Mouse (Mus musculus) macrophage (primary cell): Measurements from ENCODE around the gene Plac8. TPM values are rescaled to one million over a fixed set of nuclear protein-coding genes. Genes with fewer than 3 reads are reported as not detected.

Source experiments
- H3K27ac ChIP-seq: fragments of 350-480 bp; formaldehyde crosslinking; 2 replicates; pipeline ENCODE4 v1.9.0; 2021
- H3K36me3 ChIP-seq: fragments of 350-480 bp; formaldehyde crosslinking; 2 replicates; pipeline ENCODE4 v1.9.0; 2021; ENCODE audit errors: inconsistent target
- H3K4me3 ChIP-seq: fragments of 350-480 bp; formaldehyde crosslinking; 2 replicates; pipeline ENCODE4 v1.9.0; 2021; ENCODE audit errors: inconsistent target
- H3K79me2 ChIP-seq: fragments of 350-480 bp; formaldehyde crosslinking; 2 replicates; pipeline ENCODE4 v1.9.0; 2021; ENCODE audit errors: inconsistent target
- WGBS: methylation state at CpG from one replicate; pipeline ENCODE4 v1.1.7; 2026; ENCODE audit warnings: inconsistent platforms; ENCODE audit not compliant: missing documents; 5-methylcytosine and 5-hydroxymethylcytosine counted together
- polyA plus RNA-seq: library from polyadenylated mRNA; stranded (reverse); fragments of 250-400 nt; gene quantifications from 3 replicates; pipeline ENCODE4 v1.2.4, GENCODE M21; 2018; ENCODE audit warnings: inconsistent platforms

The Plac8 gene
- polyA plus RNA-seq, 1 experiment from 2014 or later: 7.8 TPM

- Histone ChIP-seq H3K27ac (no peak overlapping the region), H3K36me3 (no peaks in the 10 kb centered on the region), H3K4me3 (no peak overlapping the region), H3K79me2 (no peaks in the 10 kb centered on the region)
- 43% methylated on average over 5 of the region's 5 CpGs for WGBS
Observed at GRCm38 (mm10) chr5:100590505-100590904, 18.5 kb upstream of the Plac8 start.

GRCm38 (mm10) chr5:100587626-100588025 is 15.6 kb upstream of the Plac8 start:
- H3K79me2 ChIP-seq: no peaks in the 10 kb centered on the region
- H3K36me3 ChIP-seq: no peaks in the 10 kb centered on the region
- 13% methylated on average over 2 of the region's 2 CpGs for WGBS
- H3K27ac ChIP-seq: peak overlapping the region; percentile 47
- H3K4me3 ChIP-seq: no peak overlapping the region

- WGBS: 89% methylated on average over 7 of the region's 7 CpGs
- Histone ChIP-seq H3K27ac (no peak overlapping the region), H3K79me2 (no peaks in the 10 kb centered on the region), H3K4me3 (no peak overlapping the region), H3K36me3 (no peaks in the 10 kb centered on the region)
Observed at GRCm38 (mm10) chr5:100587136-100587535, 15.1 kb upstream of the Plac8 start.

GRCm38 (mm10) chr5:100585657-100586056 is 13.6 kb upstream of the Plac8 start:
- Histone ChIP-seq H3K4me3 (no peak overlapping the region), H3K27ac (no peak overlapping the region), H3K36me3 (no peaks in the 10 kb centered on the region), H3K79me2 (no peaks in the 10 kb centered on the region)
- WGBS: 94% methylated on average over 3 of the region's 3 CpGs

GRCm38 (mm10) chr5:100585206-100585644 is 13.2 kb upstream of the Plac8 start:
- Histone ChIP-seq H3K79me2 (no peaks in the 10 kb centered on the region), H3K27ac (no peak overlapping the region), H3K36me3 (no peaks in the 10 kb centered on the region), H3K4me3 (no peak overlapping the region)
- WGBS: 27% methylated on average over 6 of the region's 8 CpGs

- Histone ChIP-seq H3K79me2 (no peaks in the 10 kb centered on the region), H3K4me3 (no peak overlapping the region), H3K27ac (peak overlapping the region; percentile 35), H3K36me3 (no peaks in the 10 kb centered on the region)
- WGBS: 41% methylated on average over 6 of the region's 7 CpGs
Observed at GRCm38 (mm10) chr5:100583066-100583465, 11.0 kb upstream of the Plac8 start.

- Histone ChIP-seq H3K36me3 (no peaks in the 10 kb centered on the region), H3K79me2 (no peaks in the 10 kb centered on the region), H3K27ac (peak overlapping the region; percentile 35), H3K4me3 (no peak overlapping the region)
- WGBS: 6% methylated on average over 5 of the region's 5 CpGs
Observed at GRCm38 (mm10) chr5:100582435-100582826, 10.4 kb upstream of the Plac8 start.

GRCm38 (mm10) chr5:100581622-100582434 is 9.8 kb upstream of the Plac8 start:
- Histone ChIP-seq H3K79me2 (no peaks in the 10 kb centered on the region), H3K36me3 (no peaks in the 10 kb centered on the region), H3K27ac (no peak overlapping the region), H3K4me3 (no peak overlapping the region)
- 55% methylated on average over 10 of the region's 11 CpGs for WGBS

- Histone ChIP-seq H3K27ac (no peak overlapping the region), H3K79me2 (no peaks in the 10 kb centered on the region), H3K36me3 (no peaks in the 10 kb centered on the region), H3K4me3 (no peak overlapping the region)
- 53% methylated on average over 5 of the region's 5 CpGs for WGBS
Observed at GRCm38 (mm10) chr5:100578863-100579411, 6.9 kb upstream of the Plac8 start.

GRCm38 (mm10) chr5:100574771-100575170 is 2.7 kb upstream of the Plac8 start:
- no peaks in the 10 kb centered on the region for H3K36me3 ChIP-seq
- peaks cover 11% of the 10 kb centered on the region; the same call in 1 of the 2 replicates for H3K79me2 ChIP-seq
- H3K4me3 ChIP-seq: no peak overlapping the region
- WGBS: 30% methylated on average over 1 of the region's 1 CpGs
- no peak overlapping the region for H3K27ac ChIP-seq

GRCm38 (mm10) chr5:100573256-100573655 is 1.2 kb upstream of the Plac8 start:
- Histone ChIP-seq H3K36me3 (no peaks in the 10 kb centered on the region), H3K79me2 (peaks cover 25% of the 10 kb centered on the region; the same call in 1 of the 2 replicates), H3K4me3 (no peak overlapping the region), H3K27ac (no peak overlapping the region)
- WGBS: 73% methylated on average over 5 of the region's 5 CpGs

- Histone ChIP-seq H3K27ac (peak overlapping the region; percentile 61), H3K4me3 (peak overlapping the region; percentile 48), H3K79me2 (peaks cover 41% of the 10 kb centered on the region; the same call in 1 of the 2 replicates), H3K36me3 (no peaks in the 10 kb centered on the region)
- WGBS: 42% methylated on average over 6 of the region's 8 CpGs
Observed at GRCm38 (mm10) chr5:100570716-100571115, 1.3 kb downstream of the Plac8 start.

GRCm38 (mm10) chr5:100569997-100570595 is 1.9 kb downstream of the Plac8 start:
- no peaks in the 10 kb centered on the region for H3K36me3 ChIP-seq
- peak overlapping the region; percentile 61 for H3K27ac ChIP-seq
- WGBS: 2% methylated on average over 13 of the region's 13 CpGs
- peak overlapping the region; percentile 48 for H3K4me3 ChIP-seq
- peaks cover 47% of the 10 kb centered on the region; the same call in 1 of the 2 replicates for H3K79me2 ChIP-seq

GRCm38 (mm10) chr5:100569250-100569934 is 2.7 kb downstream of the Plac8 start:
- 19% methylated on average over 18 of the region's 18 CpGs for WGBS
- Histone ChIP-seq H3K27ac (peak overlapping the region; percentile 61), H3K79me2 (peaks cover 50% of the 10 kb centered on the region; the same call in 1 of the 2 replicates), H3K4me3 (peak overlapping the region; percentile 48), H3K36me3 (no peaks in the 10 kb centered on the region)
